Mouse (Mus musculus): ENCODE data around the gene Six2.

GRCm38 (mm10) chr17:85688911-85689806 is 1.1 kb upstream of the Six2 start:
- TF ChIP-seq POLR2A (IDR thresholded peaks at IDR 0.05; ENCODE audit: control insufficient read depth, low read depth, low read length) (no peak), CTCF (IDR thresholded peaks at IDR 0.05; ENCODE audit: control insufficient read depth, insufficient read depth, insufficient replicate concordance, low read depth, low read length) (no peak)

Measured in testis, adult 2 months (tissue).